Mouse (Mus musculus) liver, embryonic 14.5 days (tissue): ENCODE measurements at regions not wholly inside any gene's neighbourhood (a gene's known extent, or its start where the extent isn't known, plus 50 kb on each side); places are given as distances from the start of the nearest gene placed in this dataset.

Experiments used
- CTCF ChIP-seq: IDR thresholded peaks from 2 replicates; pipeline ENCODE4 v1.5.1; 2016; ENCODE audit warnings: antibody characterized with exemption, low read depth, control low read depth
- EP300 ChIP-seq: IDR thresholded peaks from 2 replicates; pipeline ENCODE4 v1.6.1; 2016; ENCODE audit warnings: antibody characterized with exemption, low read depth

DNA sequence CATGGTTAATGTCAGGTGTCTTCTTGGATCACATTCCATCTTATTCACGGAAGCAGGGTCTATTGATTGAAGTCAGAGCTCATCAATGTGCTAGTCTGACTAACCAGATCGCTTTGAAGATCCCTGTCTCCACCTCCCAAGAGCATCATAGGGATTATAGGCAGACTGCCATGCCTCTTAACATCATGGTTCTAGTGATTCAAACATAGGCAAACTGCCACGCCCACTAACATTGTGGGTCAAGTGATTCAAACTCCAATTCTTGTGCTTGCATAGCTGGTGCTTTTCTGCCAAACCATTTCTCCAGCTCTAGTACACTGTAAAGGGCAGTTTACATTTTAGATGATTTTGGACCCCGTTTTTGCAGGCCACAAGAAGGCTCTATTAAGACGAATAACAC is 77.1 kb upstream of the Sash1 start:
- TF ChIP-seq CTCF, result no peak
- TF ChIP-seq EP300, result no peak
